Mouse (Mus musculus): Measurements from ENCODE around the gene Kcnmb3. TPM values are rescaled to one million over a fixed set of nuclear protein-coding genes. Genes with fewer than 3 reads are reported as not detected.

Kcnmb3 gene
- not detected for polyA plus RNA-seq (2012; fragmentation: generic; extraction: Trizol)
- long read RNA-seq, experiment 1: 0 reads
- long read RNA-seq, experiment 2: 0 reads

DNA sequence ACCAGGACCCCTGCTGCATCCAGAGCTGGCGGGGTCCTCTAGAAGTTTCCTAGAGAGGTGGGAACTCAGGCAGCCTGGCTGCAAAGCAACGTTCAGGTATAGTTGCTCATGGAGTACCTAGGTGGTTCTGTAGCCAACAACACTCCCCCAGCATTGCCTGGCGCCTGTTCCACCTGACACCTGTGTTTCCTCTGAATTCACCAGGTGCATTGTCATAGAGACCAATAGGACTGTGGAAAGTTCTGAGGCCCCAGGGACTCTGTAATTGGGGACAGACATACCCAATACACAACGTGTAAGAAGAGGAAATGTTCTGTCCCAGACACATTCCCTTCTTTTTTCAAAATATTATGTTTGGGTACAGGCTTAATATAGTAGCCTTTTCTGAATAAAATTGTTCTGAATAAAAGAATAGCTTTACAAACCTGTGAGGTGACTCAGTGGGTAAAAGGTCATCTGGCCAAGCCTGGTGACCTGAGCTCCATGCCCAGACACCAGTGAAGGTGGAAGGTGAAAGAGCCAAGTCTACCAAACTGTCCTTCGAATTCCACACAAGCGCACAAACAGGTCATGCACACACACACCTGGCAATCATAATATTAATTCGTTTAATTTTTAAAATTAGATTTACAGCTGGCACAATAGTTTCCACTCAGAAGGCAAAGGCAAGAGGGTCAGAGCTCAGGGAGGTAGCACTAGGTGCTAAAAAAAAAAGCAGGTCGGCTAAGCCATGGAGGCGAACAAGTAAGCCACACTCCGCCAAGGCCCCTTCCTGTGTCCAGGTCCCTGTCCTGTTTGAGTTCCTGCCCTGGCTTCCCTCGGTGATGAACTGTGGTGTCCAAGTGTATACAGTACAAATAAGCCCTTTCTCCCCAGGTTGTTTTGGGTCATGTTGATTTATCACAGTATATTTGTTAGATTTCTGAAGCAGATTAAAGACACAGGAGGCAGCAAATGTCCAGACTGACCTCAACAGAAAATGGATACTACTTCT, at the start of gene Kcnmb3:
TSS of gene Kcnmb3 (minus strand) at position 135 of the 994 bp plus-strand sequence.
- no peaks in the 10 kb centered on the region for H3K27me3 ChIP-seq (ENCODE audit: control insufficient read depth, insufficient read depth, insufficient read length)
- H3ac ChIP-seq (ENCODE audit: control insufficient read depth, insufficient read length, low read depth): no peak within 1 kb of the TSS
- TF ChIP-seq CEBPB (IDR thresholded peaks at IDR 0.05; ENCODE audit: low read depth) (no peak), MYOD1 (IDR thresholded peaks at IDR 0.05; ENCODE audit: control insufficient read depth, insufficient read length, low read depth) (no peak), CTCF (IDR thresholded peaks at IDR 0.05; ENCODE audit: control insufficient read depth, insufficient read depth, insufficient read length) (no peak), FOSL1 (IDR thresholded peaks at IDR 0.05; ENCODE audit: insufficient read depth, low read length, poor library complexity, severe bottlenecking) (no peak), USF1 (IDR thresholded peaks at IDR 0.05; ENCODE audit: low read depth) (no peak), MAX (IDR thresholded peaks at IDR 0.05) (no peak), MYOG (IDR thresholded peaks at IDR 0.05; ENCODE audit: control insufficient read depth, extremely low read depth, insufficient read length) (no peak)
- H3K79me3 ChIP-seq (ENCODE audit: low read depth): no peaks in the 10 kb centered on the region
- no peaks in the 10 kb centered on the region for H3K36me3 ChIP-seq (ENCODE audit: control insufficient read depth, insufficient read depth)
- no peak within 1 kb of the TSS for H3K4me3 ChIP-seq (ENCODE audit: insufficient read depth, poor library complexity, severe bottlenecking)
- H3K79me2 ChIP-seq (ENCODE audit: control insufficient read depth, insufficient read depth): no peaks in the 10 kb centered on the region

DNA sequence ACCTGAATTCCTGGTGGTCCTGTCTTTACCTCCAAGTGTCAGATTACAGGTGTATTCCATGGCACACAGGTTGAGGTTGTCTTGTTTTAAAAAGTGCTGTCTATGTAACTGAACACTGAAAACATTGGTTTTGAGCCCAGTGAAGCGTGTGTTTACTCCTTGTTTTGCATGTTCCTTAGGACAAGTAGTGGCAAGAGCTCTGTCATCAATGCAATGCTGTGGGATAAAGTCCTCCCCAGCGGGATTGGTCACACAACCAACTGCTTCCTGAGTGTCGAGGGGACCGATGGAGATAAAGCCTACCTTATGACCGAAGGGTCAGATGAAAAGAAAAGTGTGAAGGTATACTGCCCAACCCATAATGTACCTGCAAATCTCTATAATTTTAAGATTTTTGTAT, 46.1 kb upstream of the Kcnmb3 start:
- Histone ChIP-seq H3K79me2 (ENCODE audit: control insufficient read depth, insufficient read depth) (no peaks in the 10 kb centered on the region), H3K79me3 (ENCODE audit: low read depth) (no peaks in the 10 kb centered on the region), H3K36me3 (ENCODE audit: control insufficient read depth, insufficient read depth) (peaks cover 45% of the 10 kb centered on the region), H3ac (ENCODE audit: control insufficient read depth, insufficient read length, low read depth) (no peak overlapping the region), H3K27me3 (ENCODE audit: control insufficient read depth, insufficient read depth, insufficient read length) (no peaks in the 10 kb centered on the region), H3K4me3 (ENCODE audit: insufficient read depth, poor library complexity, severe bottlenecking) (no peak overlapping the region)
- TF ChIP-seq CEBPB (IDR thresholded peaks at IDR 0.05; ENCODE audit: low read depth) (no peak), MAX (IDR thresholded peaks at IDR 0.05) (no peak), FOSL1 (IDR thresholded peaks at IDR 0.05; ENCODE audit: insufficient read depth, low read length, poor library complexity, severe bottlenecking) (no peak)

DNA sequence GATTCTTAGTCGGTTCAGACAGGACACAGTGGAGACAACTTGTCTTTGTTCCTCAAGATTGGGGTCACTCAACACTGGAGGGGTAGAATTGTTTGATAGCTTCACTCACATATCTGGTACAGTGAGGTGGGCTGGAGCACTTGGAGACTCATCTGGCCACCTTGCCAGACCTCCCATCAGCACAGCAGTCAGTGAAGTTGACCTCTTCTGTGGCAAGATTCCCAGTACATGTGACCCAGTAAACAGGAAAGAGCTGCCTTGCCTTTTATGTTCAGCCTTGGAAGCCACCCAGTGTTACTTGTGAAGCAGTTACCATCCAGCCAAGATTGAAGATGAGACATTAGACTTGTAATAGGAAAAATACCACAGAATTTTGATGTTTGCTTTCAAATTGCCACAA, 45.5 kb upstream of the Kcnmb3 start:
- no peak for TF ChIP-seq CTCF (IDR thresholded peaks at IDR 0.05; ENCODE audit: control insufficient read depth, insufficient read depth, insufficient read length)
- TF ChIP-seq MYOG (IDR thresholded peaks at IDR 0.05; ENCODE audit: control insufficient read depth, extremely low read depth, insufficient read length): no peak
- no peak for TF ChIP-seq USF1 (IDR thresholded peaks at IDR 0.05; ENCODE audit: low read depth)
- Histone ChIP-seq H3K79me3 (ENCODE audit: low read depth) (no peaks in the 10 kb centered on the region), H3ac (ENCODE audit: control insufficient read depth, insufficient read length, low read depth) (no peak overlapping the region), H3K4me3 (ENCODE audit: insufficient read depth, poor library complexity, severe bottlenecking) (no peak overlapping the region), H3K79me2 (ENCODE audit: control insufficient read depth, insufficient read depth) (no peaks in the 10 kb centered on the region), H3K36me3 (ENCODE audit: control insufficient read depth, insufficient read depth) (peaks cover 46% of the 10 kb centered on the region), H3K27me3 (ENCODE audit: control insufficient read depth, insufficient read depth, insufficient read length) (no peaks in the 10 kb centered on the region)

DNA sequence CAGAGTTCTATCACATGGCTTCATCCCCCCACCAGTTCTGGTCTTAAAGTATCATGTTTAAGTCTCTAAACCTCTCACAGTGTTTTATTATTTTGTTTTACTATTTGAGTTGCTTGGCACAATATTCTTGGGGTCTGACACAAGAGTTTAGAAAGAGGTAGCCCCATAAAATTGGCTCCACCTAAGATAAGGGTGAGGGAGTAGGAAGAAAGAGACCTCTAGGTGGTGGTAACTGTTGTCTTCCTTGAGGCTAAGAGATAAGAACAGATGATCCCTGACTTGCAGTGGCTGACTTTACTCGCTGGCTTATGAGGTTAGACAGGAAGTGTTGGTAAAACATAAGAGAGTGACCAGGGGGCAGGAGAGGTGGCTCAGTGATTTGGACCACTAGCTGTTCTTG, 43.7 kb upstream of the Kcnmb3 start:
- Histone ChIP-seq H3K4me3 (ENCODE audit: insufficient read depth, poor library complexity, severe bottlenecking) (no peak overlapping the region), H3K27me3 (ENCODE audit: control insufficient read depth, insufficient read depth, insufficient read length) (no peaks in the 10 kb centered on the region), H3K79me3 (ENCODE audit: low read depth) (peaks cover 3% of the 10 kb centered on the region), H3K36me3 (ENCODE audit: control insufficient read depth, insufficient read depth) (peaks cover 50% of the 10 kb centered on the region), H3ac (ENCODE audit: control insufficient read depth, insufficient read length, low read depth) (no peak overlapping the region), H3K79me2 (ENCODE audit: control insufficient read depth, insufficient read depth) (peaks cover 7% of the 10 kb centered on the region)
- TF ChIP-seq MYOG (IDR thresholded peaks at IDR 0.05; ENCODE audit: control insufficient read depth, extremely low read depth, insufficient read length) (no peak), FOSL1 (IDR thresholded peaks at IDR 0.05; ENCODE audit: insufficient read depth, low read length, poor library complexity, severe bottlenecking) (no peak), CEBPB (IDR thresholded peaks at IDR 0.05; ENCODE audit: low read depth) (no peak), MYOD1 (IDR thresholded peaks at IDR 0.05; ENCODE audit: control insufficient read depth, insufficient read length, low read depth) (no peak), USF1 (IDR thresholded peaks at IDR 0.05; ENCODE audit: low read depth) (no peak), CTCF (IDR thresholded peaks at IDR 0.05; ENCODE audit: control insufficient read depth, insufficient read depth, insufficient read length) (no peak), MAX (IDR thresholded peaks at IDR 0.05) (no peak)

DNA sequence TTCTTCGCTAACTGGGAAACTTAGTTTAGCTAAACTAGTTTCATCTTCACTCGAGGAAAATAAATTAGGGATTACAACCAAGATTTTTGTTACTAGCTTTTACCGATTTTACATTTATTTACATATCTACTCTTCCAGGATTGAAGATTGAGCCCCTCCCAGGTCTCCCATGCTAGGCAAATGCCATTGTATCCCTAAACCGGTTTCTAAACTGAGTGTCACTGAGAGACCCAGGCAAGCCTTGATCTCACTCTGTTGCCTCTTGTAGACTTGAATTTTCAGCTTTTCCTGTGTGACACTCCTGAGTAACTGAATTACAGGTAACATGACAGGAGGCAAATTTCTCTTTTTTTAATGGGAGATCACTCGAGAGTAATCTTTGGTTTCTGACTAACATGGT, 38.0 kb upstream of the Kcnmb3 start:
- H3K79me3 ChIP-seq (ENCODE audit: low read depth): peaks cover 3% of the 10 kb centered on the region
- TF ChIP-seq MYOD1 (IDR thresholded peaks at IDR 0.05; ENCODE audit: control insufficient read depth, insufficient read length, low read depth) (no peak), MYOG (IDR thresholded peaks at IDR 0.05; ENCODE audit: control insufficient read depth, extremely low read depth, insufficient read length) (no peak), CTCF (IDR thresholded peaks at IDR 0.05; ENCODE audit: control insufficient read depth, insufficient read depth, insufficient read length) (no peak), MAX (IDR thresholded peaks at IDR 0.05) (no peak), USF1 (IDR thresholded peaks at IDR 0.05; ENCODE audit: low read depth) (no peak), FOSL1 (IDR thresholded peaks at IDR 0.05; ENCODE audit: insufficient read depth, low read length, poor library complexity, severe bottlenecking) (no peak), CEBPB (IDR thresholded peaks at IDR 0.05; ENCODE audit: low read depth) (no peak)
- H3K27me3 ChIP-seq (ENCODE audit: control insufficient read depth, insufficient read depth, insufficient read length): no peaks in the 10 kb centered on the region
- peak overlapping the region; percentile 65 for H3K4me3 ChIP-seq (ENCODE audit: insufficient read depth, poor library complexity, severe bottlenecking)
- H3ac ChIP-seq (ENCODE audit: control insufficient read depth, insufficient read length, low read depth): peak overlapping the region; percentile 71
- H3K79me2 ChIP-seq (ENCODE audit: control insufficient read depth, insufficient read depth): peaks cover 16% of the 10 kb centered on the region
- peaks cover 25% of the 10 kb centered on the region for H3K36me3 ChIP-seq (ENCODE audit: control insufficient read depth, insufficient read depth)

All from C2C12 (cell line).